Mouse (Mus musculus): Measurements from ENCODE around the gene Gabrb2. TPM values are rescaled to one million over a fixed set of nuclear protein-coding genes. Genes with fewer than 3 reads are reported as not detected.

Gene Gabrb2
- total RNA-seq, 2 experiments from 2014 or later = not detected

DNA sequence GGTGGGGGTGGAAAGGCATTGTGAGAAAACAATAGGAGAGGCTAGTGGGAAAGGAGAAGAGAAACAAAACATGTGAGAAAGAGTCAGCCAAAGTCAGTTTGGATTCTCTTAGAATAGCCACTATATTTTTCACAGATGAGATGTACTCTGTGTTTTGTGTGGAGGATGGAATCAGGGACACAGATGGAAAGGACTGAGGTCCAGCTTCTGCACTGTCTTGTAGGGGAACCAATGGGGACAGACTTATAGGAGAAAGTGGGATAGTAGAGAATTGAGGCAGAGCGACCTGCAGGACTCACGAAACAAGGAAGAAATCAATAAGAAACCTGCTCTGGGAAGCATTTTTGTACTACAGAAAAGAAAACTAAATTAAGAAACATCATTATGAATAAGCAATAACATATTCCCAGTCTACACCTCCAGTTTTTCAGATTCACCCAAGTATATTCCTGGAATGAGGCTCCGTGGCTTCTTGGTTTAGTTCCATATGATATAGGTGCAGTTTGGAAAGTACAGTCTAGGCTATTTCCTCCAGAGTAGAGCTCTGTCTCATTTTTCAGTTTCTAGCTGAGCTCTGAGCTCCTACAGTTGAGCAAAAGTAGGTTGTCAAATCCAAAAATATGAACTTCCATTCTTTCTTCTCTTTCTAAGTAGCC lies 108.8 kb downstream of the Gabrb2 start:
- ATAC-seq (replicated peaks; ENCODE audit: low FRiP score, poor library complexity, severe bottlenecking) = no peak

DNA sequence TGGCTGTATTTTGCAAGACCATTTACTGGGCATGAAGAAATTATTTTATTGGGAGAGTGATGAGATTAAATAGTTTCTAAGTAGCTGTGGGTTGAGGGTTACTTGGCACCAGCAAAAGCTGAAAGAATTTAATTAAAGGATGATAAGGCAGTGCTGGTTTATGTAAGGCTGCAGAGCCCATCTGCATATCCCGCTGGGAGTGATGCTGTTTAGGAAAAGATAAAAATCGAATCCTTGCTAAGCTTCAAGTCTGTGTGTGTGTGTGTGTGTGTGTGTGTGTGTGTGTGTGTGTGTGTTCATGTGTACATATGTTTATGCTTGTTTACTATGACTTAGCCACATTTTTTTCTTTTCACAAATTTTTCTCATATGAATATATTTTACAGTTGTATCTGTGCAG lies 113.0 kb downstream of the Gabrb2 start:
- ATAC-seq (replicated peaks; ENCODE audit: low FRiP score, poor library complexity, severe bottlenecking) = no peak

DNA sequence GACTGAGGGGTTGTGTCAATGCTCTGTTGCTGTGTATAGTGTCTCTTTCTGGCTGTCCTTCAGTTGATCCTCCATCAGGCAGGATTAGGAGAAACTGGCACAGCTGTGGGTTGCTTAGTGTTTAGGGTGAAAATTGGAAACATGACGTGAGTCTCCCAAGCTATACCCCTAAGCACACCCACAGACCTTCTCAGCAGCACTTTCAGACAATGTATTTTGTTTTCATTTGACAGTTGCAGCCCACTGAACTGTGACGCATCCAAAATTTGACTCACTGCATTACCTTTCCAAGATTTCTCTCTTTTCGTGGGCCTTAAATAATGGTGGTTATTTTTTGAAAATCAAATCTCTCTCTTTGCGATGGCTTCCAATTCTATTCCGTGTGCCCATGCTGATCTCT lies 115.7 kb downstream of the Gabrb2 start:
- ATAC-seq (replicated peaks; ENCODE audit: low FRiP score, poor library complexity, severe bottlenecking) = no peak

DNA sequence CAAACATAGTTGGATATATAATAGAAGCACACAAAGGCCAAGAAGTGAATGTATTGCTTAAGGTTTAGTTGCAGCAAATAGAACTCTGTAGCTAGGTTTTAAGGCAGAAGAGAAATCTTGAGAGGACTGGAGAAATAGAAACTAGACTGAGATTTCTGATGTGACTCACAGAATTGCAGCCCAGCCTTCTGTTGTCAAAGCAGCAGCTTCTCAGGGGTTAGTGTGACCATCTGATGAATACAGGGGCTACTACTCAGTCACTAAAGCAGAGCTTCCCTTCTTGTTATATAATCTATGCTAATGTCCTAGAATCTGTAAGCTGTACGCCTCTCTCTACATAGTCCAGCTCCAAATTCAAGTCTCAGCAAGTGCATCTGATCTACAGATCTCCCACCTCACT lies 116.3 kb downstream of the Gabrb2 start:
- no peak for ATAC-seq (replicated peaks; ENCODE audit: low FRiP score, poor library complexity, severe bottlenecking)

DNA sequence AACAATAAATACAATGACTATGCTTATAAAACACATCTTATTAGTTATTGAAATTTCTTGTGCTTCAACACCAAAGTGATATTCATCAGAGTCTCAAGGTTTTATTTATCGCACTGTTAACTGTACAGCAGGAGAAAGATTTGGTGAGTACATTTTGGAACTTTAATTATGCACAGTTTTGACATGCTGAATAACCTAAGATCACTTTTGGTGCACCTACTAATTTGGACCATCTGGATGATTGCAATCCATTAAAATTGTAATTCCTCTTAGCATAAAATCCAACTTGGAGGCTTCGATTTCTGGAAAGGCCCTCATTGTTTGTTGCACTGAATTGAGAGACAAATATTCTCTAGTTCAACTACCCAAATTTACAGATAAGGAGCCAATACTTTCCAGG lies 123.3 kb downstream of the Gabrb2 start:
- ATAC-seq (replicated peaks; ENCODE audit: low FRiP score, poor library complexity, severe bottlenecking) = no peak

DNA sequence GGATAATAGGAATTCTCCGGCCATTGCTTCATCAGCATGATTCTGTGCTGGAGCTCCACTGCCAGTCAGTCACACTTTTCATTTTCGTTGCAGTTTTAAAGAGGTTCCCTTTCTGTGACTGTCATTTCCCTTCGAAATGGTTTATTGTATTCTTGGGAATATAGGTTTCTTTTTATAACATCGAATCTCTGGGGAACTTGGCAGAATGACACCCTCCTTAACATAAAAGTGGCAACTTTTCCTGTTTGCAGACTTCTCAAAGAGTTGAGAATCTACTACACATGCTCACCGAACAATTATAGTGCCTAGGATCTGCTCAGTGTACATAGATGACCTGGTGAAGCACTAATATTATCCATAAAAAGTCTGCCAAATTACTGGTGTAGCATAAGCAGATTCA lies 146.5 kb downstream of the Gabrb2 start:
- ATAC-seq (replicated peaks; ENCODE audit: low FRiP score, poor library complexity, severe bottlenecking) = no peak

DNA sequence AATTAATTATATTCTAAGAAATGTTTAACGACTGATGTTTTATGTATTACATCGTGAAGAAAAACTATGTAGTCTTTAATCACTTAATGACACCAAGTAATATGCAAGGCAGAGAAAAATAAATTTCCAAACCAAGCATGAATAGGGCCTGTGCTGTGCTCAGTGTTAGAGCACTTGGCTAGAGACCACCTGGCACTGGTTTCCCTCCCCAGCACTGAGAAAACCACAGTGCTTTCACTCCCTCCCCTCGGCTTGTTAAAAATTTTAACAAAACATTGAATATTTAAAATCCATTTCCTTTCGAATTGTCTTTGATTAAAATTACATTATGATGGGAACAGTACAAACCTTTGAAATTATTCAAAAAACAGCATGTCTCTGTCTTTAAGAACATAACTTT lies 151.9 kb downstream of the Gabrb2 start:
- ATAC-seq (replicated peaks; ENCODE audit: low FRiP score, poor library complexity, severe bottlenecking) = no peak

DNA sequence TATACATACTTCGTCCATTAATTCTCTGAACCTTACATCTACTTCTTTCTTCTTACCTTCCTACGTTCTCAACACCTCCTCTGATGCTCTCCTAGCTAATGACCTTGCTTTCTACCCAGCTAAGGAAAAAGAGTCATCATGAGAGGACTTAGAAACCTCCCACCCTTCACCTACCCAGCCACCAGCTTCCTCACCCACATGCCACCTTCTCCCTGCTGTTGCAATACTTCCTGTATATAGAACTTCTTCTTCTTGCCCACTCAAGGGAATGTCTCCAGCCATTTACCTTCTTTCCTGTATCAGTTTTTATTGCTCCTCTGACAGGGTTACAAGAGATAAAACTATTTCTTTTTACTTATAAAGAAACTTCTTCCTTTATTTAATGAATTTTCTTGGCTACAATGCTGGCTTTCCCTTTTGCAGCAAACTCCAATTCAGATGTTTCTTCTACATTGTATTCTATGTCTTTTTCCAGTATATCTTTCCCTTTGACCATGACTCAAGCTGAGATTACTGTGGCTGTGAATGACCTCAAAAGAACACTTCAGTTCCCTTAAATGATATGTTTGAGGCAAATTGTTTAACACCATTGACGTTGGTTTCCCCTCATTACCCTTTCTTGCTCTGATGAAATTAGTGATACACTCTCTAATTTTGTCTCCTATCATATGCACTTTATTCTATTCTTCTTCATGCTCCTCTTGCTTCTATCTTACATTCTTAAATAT lies 155.8 kb downstream of the Gabrb2 start:
- no peak for ATAC-seq (replicated peaks; ENCODE audit: low FRiP score, poor library complexity, severe bottlenecking)

DNA sequence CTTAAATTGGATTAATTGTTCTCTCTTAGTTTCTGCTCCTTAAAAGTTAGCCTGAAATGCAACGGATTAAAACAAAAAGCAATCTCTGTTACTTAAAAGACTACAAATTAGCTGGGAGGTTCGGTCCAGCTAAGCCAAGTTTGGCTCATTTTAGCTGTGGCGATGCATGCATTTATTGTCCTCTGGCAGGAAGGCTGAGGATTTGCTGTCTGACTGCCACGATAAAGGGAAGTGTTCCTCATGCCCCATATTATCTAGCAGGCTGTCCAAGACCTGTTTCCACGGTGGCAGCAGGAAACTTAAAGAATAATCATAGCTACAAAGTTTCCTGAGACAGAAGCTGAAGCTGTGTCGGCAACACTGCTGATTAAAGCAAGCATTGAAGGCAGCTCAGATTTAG lies 160.2 kb downstream of the Gabrb2 start:
- ATAC-seq (replicated peaks; ENCODE audit: low FRiP score, poor library complexity, severe bottlenecking) = no peak

DNA sequence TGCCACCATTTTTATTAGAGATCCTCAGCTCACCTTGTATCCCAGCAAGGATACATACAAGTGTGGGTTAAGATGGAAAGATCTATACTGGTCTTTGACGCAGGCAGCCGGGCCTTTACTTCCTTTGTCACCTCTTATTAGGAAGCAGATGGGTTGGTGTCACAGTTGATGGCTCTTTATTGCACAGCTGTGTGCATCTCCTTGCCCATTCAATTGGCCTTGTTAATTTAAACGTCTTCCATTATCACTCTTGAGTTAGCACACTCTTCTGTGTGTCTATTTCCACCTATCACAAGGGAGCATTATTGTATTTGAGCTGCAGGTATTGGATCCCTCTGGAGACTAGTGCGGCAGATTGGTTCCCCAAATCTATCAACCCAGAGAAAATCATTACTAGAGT lies 161.6 kb downstream of the Gabrb2 start:
- no peak for ATAC-seq (replicated peaks; ENCODE audit: low FRiP score, poor library complexity, severe bottlenecking)

DNA sequence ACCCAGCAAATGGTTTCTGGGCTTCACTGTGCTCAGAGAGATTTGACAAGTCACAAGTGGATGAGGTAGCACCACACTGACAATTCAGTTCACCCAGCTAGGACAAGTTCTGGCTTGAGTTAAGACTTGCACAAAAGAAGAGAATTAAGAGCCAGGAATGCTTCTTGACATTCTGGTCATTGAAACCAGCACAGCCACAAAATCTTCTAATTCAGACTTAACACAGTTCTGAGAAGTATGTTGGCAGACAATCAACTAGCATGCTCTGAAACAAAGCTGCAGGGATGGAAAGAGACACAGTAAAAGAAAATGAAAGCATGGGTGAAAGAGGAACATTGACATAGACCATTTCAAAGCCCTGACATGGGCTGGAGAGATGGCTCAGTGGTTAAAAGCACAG lies 162.2 kb downstream of the Gabrb2 start:
- no peak for ATAC-seq (replicated peaks; ENCODE audit: low FRiP score, poor library complexity, severe bottlenecking)

DNA sequence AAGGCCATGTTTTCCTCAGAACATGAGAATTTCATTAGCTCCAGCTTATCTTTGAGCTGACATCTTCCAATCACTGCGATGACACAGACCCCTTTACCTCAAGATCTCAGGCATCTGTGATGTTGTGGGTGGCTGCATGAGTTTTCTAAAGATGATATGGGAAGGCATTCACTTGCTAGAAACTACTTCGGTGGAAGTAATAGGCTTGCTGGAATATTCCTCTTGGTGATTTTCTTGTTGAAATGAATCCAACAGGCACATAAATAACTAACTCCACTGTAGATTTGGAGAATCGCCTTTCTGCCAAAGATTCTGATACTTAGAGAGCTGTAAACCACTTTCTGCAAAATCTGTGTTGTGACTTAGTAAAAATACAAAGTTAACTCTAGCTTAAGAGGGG lies 172.9 kb downstream of the Gabrb2 start:
- no peak for ATAC-seq (replicated peaks; ENCODE audit: low FRiP score, poor library complexity, severe bottlenecking)

DNA sequence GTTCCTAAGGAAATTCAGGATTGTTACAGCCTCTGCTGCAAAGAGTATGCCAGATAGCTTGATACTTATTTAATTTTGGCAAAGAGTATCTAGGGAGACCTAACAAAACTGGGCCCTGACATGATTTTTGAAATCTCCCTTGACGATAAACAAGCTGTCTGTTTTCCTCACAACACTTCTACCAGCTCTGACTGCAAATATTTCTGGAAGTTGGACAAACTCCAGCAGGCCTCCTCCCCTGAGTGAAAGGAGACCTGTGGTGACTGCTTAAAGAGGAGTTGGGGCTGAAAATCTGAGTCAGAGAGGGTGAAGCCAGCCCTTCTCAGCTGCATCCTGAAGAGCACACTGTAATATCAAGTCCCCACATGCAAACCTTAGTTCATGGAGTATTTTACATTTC lies 186.7 kb downstream of the Gabrb2 start:
- no peak for ATAC-seq (replicated peaks; ENCODE audit: low FRiP score, poor library complexity, severe bottlenecking)

DNA sequence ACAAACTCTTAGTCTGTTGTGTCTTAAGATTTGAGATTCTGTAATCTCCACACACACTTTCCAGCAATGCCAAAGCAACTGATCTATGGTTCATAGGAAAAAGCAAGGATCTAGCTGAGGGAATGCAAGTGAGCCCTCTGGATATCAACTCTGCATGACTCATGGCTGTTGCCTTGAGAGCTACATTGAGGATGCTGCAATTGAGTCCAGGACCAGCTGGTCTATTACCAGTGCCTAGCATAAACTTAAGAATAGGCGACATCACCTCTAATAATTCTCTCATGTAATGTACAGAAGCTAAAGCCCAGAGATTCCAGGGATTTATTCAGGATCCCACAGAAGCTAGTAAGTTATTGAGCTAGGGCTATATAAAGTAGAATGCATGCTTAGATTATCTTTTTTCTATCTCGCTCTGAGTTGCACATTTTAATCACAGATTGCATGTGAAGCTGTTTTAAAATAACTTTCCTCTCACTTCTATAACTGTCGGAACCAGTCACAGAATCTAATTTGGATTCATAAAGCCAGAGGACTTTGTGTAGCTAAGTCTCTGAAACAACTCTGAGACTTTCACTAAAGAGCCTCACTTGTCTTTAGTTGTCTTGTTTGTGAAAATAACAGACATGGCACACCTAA lies 189.7 kb downstream of the Gabrb2 start:
- no peak for ATAC-seq (replicated peaks; ENCODE audit: low FRiP score, poor library complexity, severe bottlenecking)

DNA sequence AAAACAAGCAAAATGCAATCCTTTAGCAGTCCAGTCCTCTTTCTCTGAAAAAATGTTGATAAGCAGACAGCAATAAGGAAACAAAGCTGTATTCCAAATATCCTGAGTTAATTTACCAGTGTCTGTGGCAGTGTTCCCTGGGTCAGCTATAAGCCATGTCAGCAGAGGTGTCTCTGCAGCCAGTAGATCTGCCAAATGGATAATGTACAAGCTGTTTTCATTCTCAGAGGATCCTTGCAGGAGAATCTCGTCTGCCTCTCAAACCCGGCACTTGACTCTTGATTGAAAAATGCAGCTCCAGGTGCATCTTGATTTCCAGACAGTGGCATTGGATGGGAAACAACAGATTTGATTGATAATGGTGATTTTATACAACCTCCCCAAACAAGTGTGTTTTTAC lies 198.6 kb downstream of the Gabrb2 start:
- no peak for ATAC-seq (replicated peaks; ENCODE audit: low FRiP score, poor library complexity, severe bottlenecking)

DNA sequence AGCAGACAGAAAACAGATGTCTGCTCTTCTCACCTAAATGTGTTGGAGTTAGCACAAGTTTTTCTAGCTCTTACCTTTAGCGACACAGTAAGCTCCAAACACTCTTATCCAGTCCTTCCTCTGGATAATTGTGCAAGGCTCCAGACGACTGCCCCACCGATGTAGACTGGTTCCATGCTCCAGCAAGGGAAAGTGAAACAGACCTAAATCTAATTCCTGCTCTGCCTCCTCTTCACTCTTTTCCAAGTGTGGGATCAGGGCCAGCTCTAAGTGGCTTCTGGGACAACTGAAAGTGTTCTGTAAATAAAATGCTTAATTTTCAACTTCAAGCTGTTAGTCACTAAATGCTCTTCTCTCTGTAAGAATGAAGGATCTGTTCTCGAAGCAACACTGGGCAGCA lies 201.6 kb downstream of the Gabrb2 start:
- ATAC-seq (replicated peaks; ENCODE audit: low FRiP score, poor library complexity, severe bottlenecking) = no peak

DNA sequence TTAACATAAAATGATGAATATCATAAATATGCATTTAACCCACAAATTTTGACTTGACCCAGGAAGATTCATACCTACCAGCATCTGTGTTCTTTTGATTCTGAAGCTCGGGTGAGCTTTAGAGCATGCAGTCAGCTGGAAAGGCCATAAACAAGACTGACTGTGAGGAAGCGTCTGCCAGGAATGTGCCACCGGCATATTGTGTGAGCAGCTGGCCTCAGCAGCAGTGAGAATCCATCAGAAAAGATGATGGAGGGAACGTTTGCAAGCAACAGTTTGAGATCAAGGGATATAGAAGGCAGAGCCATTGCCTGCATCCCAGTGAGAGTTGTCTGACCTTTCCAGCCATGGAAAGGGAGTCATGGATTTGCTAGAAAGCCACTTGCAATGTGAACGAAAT lies 230.6 kb downstream of the Gabrb2 start:
- no peak for ATAC-seq (replicated peaks; ENCODE audit: low FRiP score, poor library complexity, severe bottlenecking)

DNA sequence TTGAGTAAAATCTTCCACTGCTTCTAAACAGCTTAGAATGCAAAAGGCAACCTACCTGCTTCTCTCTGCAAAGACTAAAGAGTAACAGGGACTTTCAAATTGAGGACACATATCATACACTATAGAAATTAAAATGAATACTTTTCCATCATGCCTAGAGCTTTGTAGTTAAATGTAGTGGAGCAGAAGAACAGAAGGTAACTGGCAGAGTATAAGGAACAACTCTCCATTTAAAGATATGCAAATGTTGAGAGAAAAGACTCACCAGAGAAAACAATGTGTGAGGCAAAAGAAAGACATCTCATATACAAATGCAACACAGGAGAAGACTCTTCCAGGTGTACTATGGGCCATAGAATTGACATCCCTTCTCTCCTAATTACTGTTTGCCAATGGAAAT lies 232.0 kb downstream of the Gabrb2 start:
- ATAC-seq (replicated peaks; ENCODE audit: low FRiP score, poor library complexity, severe bottlenecking) = no peak

DNA sequence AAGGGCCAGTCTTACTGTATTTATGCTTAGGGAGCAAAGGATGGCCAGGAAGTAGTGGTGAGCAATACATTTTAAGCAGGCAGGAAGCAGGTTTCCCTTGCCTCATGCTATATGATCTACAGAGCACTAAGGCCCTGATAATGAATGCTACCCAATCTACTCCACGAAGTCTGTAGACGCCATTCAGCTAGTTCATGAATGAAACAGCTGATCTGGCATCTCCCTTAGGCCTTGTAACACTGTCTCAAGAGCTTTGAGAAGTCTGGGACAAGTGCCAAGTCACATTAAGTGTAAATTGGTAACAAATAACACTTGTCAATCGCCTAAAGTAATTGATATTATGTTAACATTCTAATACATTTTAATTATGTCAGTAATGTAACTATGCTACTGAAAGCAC lies 234.6 kb downstream of the Gabrb2 start:
- ATAC-seq (replicated peaks; ENCODE audit: low FRiP score, poor library complexity, severe bottlenecking) = no peak

DNA sequence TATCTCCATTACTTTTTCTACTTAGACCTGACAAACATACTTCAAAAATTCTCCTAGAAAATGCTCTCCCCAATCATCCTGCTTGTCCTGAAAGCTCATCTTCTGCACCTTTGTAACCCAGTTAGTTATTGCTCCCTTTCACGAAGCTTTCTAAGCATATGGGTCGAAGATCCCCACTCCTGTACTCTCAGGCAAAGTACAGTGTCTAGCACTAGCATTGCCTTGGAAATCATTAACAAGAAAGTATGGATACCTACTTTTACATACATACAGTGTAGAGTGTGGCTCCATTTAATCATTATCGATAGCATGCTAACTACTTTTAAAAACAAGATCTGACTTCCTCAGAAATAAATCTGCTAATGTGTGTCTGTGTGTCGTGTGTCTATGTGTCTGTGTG lies 249.1 kb downstream of the Gabrb2 start:
- no peak for ATAC-seq (replicated peaks; ENCODE audit: low FRiP score, poor library complexity, severe bottlenecking)

All from erythroblast, adult 5-6 weeks (primary cell).